ENCODE assay signal across 20 mouse cellular contexts in genomic region chr15:26812856-26813255, GRCm38 (mm10).
"Had no signal": no experiment of that assay in that cellular context is flagged by ENCODE, and none has a peak within 500 bp of the region (broad histone marks: within the 10 kb centered on the region; RNA-seq: fewer than 3 reads in every experiment).

No protein-coding gene starts in this region.

- DNase-seq: layer of hippocampus, postnatal 36 days; liver, embryonic 13.5 days; lung, adult 2 months; lung, postnatal 14 days; right cerebral cortex, adult 18-20 months; right cerebral cortex, postnatal 14 days; right cerebral cortex, postnatal 4 days; spleen, adult 18-20 months; thymus, adult 2 months; thymus, postnatal 14 days; thymus, postnatal 4 days had no signal

- H3K9ac ChIP-seq: liver, embryonic 13.5 days; midbrain, embryonic 12.5 days; midbrain, embryonic 15.5 days; neural tube, embryonic 12.5 days; neural tube, embryonic 15.5 days; stomach, embryonic 15.5 days had no signal

- H3K4me3 ChIP-seq: layer of hippocampus, adult 2 months; left cerebral cortex, adult 2 months; liver, embryonic 13.5 days; midbrain, embryonic 12.5 days; midbrain, embryonic 15.5 days; neural tube, embryonic 12.5 days; neural tube, embryonic 15.5 days; stomach, embryonic 15.5 days had no signal

- H3K4me2 ChIP-seq: liver, embryonic 13.5 days; midbrain, embryonic 12.5 days; midbrain, embryonic 15.5 days; neural tube, embryonic 12.5 days; neural tube, embryonic 15.5 days; stomach, embryonic 15.5 days had no signal

- H3K27me3 ChIP-seq: liver, embryonic 13.5 days; midbrain, embryonic 12.5 days; midbrain, embryonic 15.5 days; neural tube, embryonic 12.5 days; neural tube, embryonic 15.5 days; stomach, embryonic 15.5 days had no signal

- H3K27ac ChIP-seq: layer of hippocampus, adult 2 months; left cerebral cortex, adult 2 months; liver, embryonic 13.5 days; macrophage; midbrain, embryonic 12.5 days; midbrain, embryonic 15.5 days; neural tube, embryonic 12.5 days; neural tube, embryonic 15.5 days; stomach, embryonic 15.5 days had no signal

- H3K36me3 ChIP-seq: liver, embryonic 13.5 days; midbrain, embryonic 12.5 days; midbrain, embryonic 15.5 days; neural tube, embryonic 12.5 days; neural tube, embryonic 15.5 days; stomach, embryonic 15.5 days had no signal

- H3K9me3 ChIP-seq: liver, embryonic 13.5 days; midbrain, embryonic 12.5 days; midbrain, embryonic 15.5 days; neural tube, embryonic 12.5 days; neural tube, embryonic 15.5 days; stomach, embryonic 15.5 days had no signal

- ATAC-seq: intestine, postnatal 0 days; midbrain, embryonic 15.5 days had no signal

- H3K4me1 ChIP-seq: liver, embryonic 13.5 days; midbrain, embryonic 12.5 days; midbrain, embryonic 15.5 days had no signal
